Mouse (Mus musculus) brain, embryonic 18.5 days (tissue): ENCODE data around the gene Akr1b3.

Experiments used
- DNase-seq: peaks from one replicate; pipeline ENCODE4 v3.0.0-alpha.2; 2012; ENCODE audit warnings: low read depth, low spot score

Akr1b3 gene

DNA sequence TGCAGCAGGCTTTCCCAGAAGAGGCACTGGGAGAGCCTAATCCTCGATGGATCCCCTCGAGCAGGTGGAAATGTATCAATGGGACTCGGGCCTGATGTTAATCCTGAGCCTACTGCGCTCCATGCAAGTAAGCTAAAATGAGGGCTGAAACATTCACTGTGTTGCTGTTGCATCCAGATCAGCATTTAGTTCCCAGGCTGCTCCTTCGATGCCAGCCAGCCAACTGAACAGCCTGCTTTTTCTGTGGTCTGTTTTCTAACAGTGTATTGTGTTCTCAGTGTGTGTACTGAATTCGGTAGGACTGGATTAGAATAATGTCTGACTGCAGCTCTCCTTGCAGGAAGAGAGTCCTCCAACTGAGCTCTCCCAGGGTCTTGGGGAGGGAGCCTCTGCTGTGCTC lies 46.6 kb downstream of the Akr1b3 start:
- no peak for DNase-seq

GRCm38 (mm10) chr6:34258546-34258945 lies 58.7 kb downstream of the Akr1b3 start:
- no peak for DNase-seq
